Mouse (Mus musculus) MEL (cell line): ENCODE data around the gene Rtn1.

Experiments
- CTCF ChIP-seq, 3 experiments: IDR thresholded peaks in 2 of 3; conservative IDR thresholded peaks in 1 of 3; 2 replicates each; pipeline ENCODE4 v1.5.1; 2011 to 2012; ENCODE audit warnings: low read length in 3 of 3, low read depth in 2 of 3, mild to moderate bottlenecking in 2 of 3, improper control_type of control experiment in 1 of 3, inconsistent platforms in 1 of 3, mixed read lengths in 1 of 3, moderate library complexity in 1 of 3; ENCODE audit not compliant: control insufficient read depth in 1 of 3, insufficient read depth in 1 of 3, poor library complexity in 1 of 3, severe bottlenecking in 1 of 3
- EP300 ChIP-seq, 2 experiments: IDR thresholded peaks; 2 replicates each; pipeline ENCODE4 v1.6.1; 2011; ENCODE audit warnings: improper control_type of control experiment in 2 of 2, low read length in 2 of 2, low read depth in 1 of 2, mild to moderate bottlenecking in 1 of 2
- MXI1 ChIP-seq: IDR thresholded peaks from 2 replicates; pipeline ENCODE4 v1.6.1; 2011; ENCODE audit warnings: mild to moderate bottlenecking, low read depth, low read length, improper control_type of control experiment
- POLR2A ChIP-seq, 2 experiments: IDR thresholded peaks; 2 replicates each; pipeline ENCODE4 v1.6.1; 2011 to 2012; ENCODE audit warnings: low read length in 2 of 2, mild to moderate bottlenecking in 2 of 2, control low read depth in 1 of 2, improper control_type of control experiment in 1 of 2, low read depth in 1 of 2, moderate library complexity in 1 of 2; ENCODE audit not compliant: control insufficient read depth in 1 of 2, insufficient read depth in 1 of 2, poor library complexity in 1 of 2
- POLR2AphosphoS5 ChIP-seq: IDR thresholded peaks from 2 replicates; pipeline ENCODE4 v1.6.1; 2012; ENCODE audit warnings: low read depth, borderline replicate concordance, mild to moderate bottlenecking, inconsistent platforms, low read length, moderate library complexity, mixed read lengths
- RAD21 ChIP-seq: IDR thresholded peaks from 2 replicates; pipeline ENCODE4 v1.6.1; 2011; ENCODE audit warnings: mild to moderate bottlenecking, low read depth, low read length, improper control_type of control experiment
- TAL1 ChIP-seq: IDR thresholded peaks from 2 replicates; pipeline ENCODE4 v1.6.1; 2012; ENCODE audit warnings: mild to moderate bottlenecking, inconsistent platforms, low read length, moderate library complexity, mixed read lengths
- USF2 ChIP-seq, 2 experiments: IDR thresholded peaks; 2 replicates each; pipeline ENCODE4 v1.6.1; 2011 to 2012; ENCODE audit warnings: improper control_type of control experiment in 2 of 2, low read length in 2 of 2, borderline replicate concordance in 1 of 2, inconsistent platforms in 1 of 2, low read depth in 1 of 2, mild to moderate bottlenecking in 1 of 2; ENCODE audit not compliant: insufficient read depth in 1 of 2
- ZC3H11A ChIP-seq: IDR thresholded peaks from 2 replicates; pipeline ENCODE4 v1.6.1; 2012; ENCODE audit warnings: low read depth, mild to moderate bottlenecking, inconsistent platforms, low read length, improper control_type of control experiment
- ZKSCAN1 ChIP-seq: IDR thresholded peaks from 2 replicates; pipeline ENCODE4 v1.6.1; 2012; ENCODE audit warnings: low read depth, mild to moderate bottlenecking, inconsistent platforms, low read length, improper control_type of control experiment, moderate library complexity

DNA sequence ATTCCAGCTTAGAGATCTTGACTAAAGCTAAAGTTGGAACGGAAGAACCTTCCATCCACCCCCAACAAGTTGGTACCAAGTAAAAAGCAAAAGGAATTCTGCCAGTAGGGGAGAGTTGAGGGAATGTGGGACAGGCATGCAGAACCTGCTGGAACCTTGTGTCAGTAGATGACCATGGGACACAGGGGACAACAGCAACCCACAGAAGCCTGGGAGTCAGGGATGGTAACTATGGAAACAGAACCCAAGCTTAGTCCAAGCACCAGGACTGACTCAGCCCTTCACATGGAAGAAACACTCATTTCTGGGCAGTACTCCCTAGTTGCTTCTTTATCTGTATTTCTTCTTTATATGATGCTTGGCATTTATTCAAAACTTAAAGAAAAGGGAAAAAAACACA, 54.6 kb downstream of the Rtn1 start:
- TF ChIP-seq ZC3H11A (no peak), CTCF (IDR thresholded peaks at IDR 0.05 in 2 of 3, conservative IDR thresholded peaks at IDR 0.05 in 1 of 3; ENCODE audit: control insufficient read depth in 1 of 3, insufficient read depth in 1 of 3, low read depth in 2 of 3, low read length in 3 of 3, poor library complexity in 1 of 3, severe bottlenecking in 1 of 3) (no peak), POLR2A (IDR thresholded peaks at IDR 0.05; ENCODE audit: control insufficient read depth in 1 of 2, insufficient read depth in 1 of 2, low read depth in 1 of 2, low read length in 2 of 2, poor library complexity in 1 of 2) (no peak), POLR2AphosphoS5 (no peak), MXI1 (no peak), EP300 (IDR thresholded peaks at IDR 0.05; ENCODE audit: low read depth in 1 of 2, low read length in 2 of 2) (no peak), RAD21 (no peak), USF2 (IDR thresholded peaks at IDR 0.05; ENCODE audit: borderline replicate concordance in 1 of 2, insufficient read depth in 1 of 2, low read depth in 1 of 2, low read length in 2 of 2) (no peak), TAL1 (no peak), ZKSCAN1 (no peak)
